Mouse (Mus musculus): Measurements from ENCODE around the gene Col25a1. TPM values are rescaled to one million over a fixed set of nuclear protein-coding genes. Genes with fewer than 3 reads are reported as not detected.
A peak's percentile ranks its signal among the peaks of the same experiment; 100 is the strongest.

Col25a1 gene
- polyA plus RNA-seq, 1 experiment from 2014 or later, result 17.5 TPM

- H3K27ac ChIP-seq, result no peak overlapping the region
Measured at GRCm38 (mm10) chr3:130396636-130397035, 265.3 kb downstream of the Col25a1 start.

GRCm38 (mm10) chr3:130400716-130401559 lies 269.6 kb downstream of the Col25a1 start:
- H3K27me3 ChIP-seq, result no peaks in the 10 kb centered on the region
- H3K4me3 ChIP-seq, result no peak overlapping the region
- 67% methylated on average over 13 of the region's 13 CpGs for WGBS
- H3K9me3 ChIP-seq, result no peaks in the 10 kb centered on the region
- H3K4me1 ChIP-seq, result no peaks in the 10 kb centered on the region
- no peak overlapping the region; the same call in 1 of the 2 replicates for H3K4me2 ChIP-seq
- H3K36me3 ChIP-seq, result no peaks in the 10 kb centered on the region
- no peak overlapping the region for H3K9ac ChIP-seq
- ATAC-seq (ENCODE audit: borderline replicate concordance, extremely low read depth, low FRiP score, low TSS enrichment), result no peak
- 0 out of 2 replicates have a peak overlapping the region, but pooled peaks have one; percentile 16 for H3K27ac ChIP-seq

More at GRCm38 (mm10) chr3:130396636-130397035, 265.3 kb downstream of the Col25a1 start:
- no peak overlapping the region for H3K9ac ChIP-seq
- no peaks in the 10 kb centered on the region for H3K36me3 ChIP-seq
- no peak overlapping the region for H3K4me3 ChIP-seq
- peaks cover 4% of the 10 kb centered on the region; the same call in 1 of the 2 replicates for H3K4me1 ChIP-seq
- H3K9me3 ChIP-seq, result no peaks in the 10 kb centered on the region
- H3K4me2 ChIP-seq, result no peak overlapping the region
- H3K27me3 ChIP-seq, result no peaks in the 10 kb centered on the region
- no peak for ATAC-seq (ENCODE audit: borderline replicate concordance, extremely low read depth, low FRiP score, low TSS enrichment)

- WGBS, result 66% methylated on average over 1 of the region's 1 CpGs
- Histone ChIP-seq H3K4me1 (no peaks in the 10 kb centered on the region), H3K9me3 (no peaks in the 10 kb centered on the region), H3K4me2 (no peak overlapping the region), H3K27ac (0 out of 2 replicates have a peak overlapping the region, but pooled peaks have one; percentile 16), H3K36me3 (no peaks in the 10 kb centered on the region), H3K9ac (no peak overlapping the region), H3K27me3 (no peaks in the 10 kb centered on the region), H3K4me3 (no peak overlapping the region)
- ATAC-seq (ENCODE audit: borderline replicate concordance, extremely low read depth, low FRiP score, low TSS enrichment), result no peak
Measured at GRCm38 (mm10) chr3:130401560-130401852, 270.2 kb downstream of the Col25a1 start.

GRCm38 (mm10) chr3:130404525-130405409 lies 273.5 kb downstream of the Col25a1 start:
- Histone ChIP-seq H3K27ac (no peak overlapping the region), H3K9ac (no peak overlapping the region), H3K4me3 (no peak overlapping the region), H3K4me2 (no peak overlapping the region), H3K27me3 (no peaks in the 10 kb centered on the region), H3K36me3 (no peaks in the 10 kb centered on the region), H3K4me1 (peaks cover 14% of the 10 kb centered on the region; the same call in 1 of the 2 replicates), H3K9me3 (no peaks in the 10 kb centered on the region)
- ATAC-seq (ENCODE audit: borderline replicate concordance, extremely low read depth, low FRiP score, low TSS enrichment), result no peak
- WGBS, result 74% methylated on average over 8 of the region's 8 CpGs

- Histone ChIP-seq H3K4me3 (no peak overlapping the region), H3K36me3 (no peaks in the 10 kb centered on the region), H3K27ac (no peak overlapping the region), H3K4me1 (peaks cover 14% of the 10 kb centered on the region; the same call in 1 of the 2 replicates), H3K9ac (no peak overlapping the region), H3K27me3 (no peaks in the 10 kb centered on the region), H3K4me2 (no peak overlapping the region), H3K9me3 (no peaks in the 10 kb centered on the region)
- 51% methylated on average over 6 of the region's 6 CpGs for WGBS
- ATAC-seq (ENCODE audit: borderline replicate concordance, extremely low read depth, low FRiP score, low TSS enrichment), result peak; percentile 52; the same call in 1 of the 2 replicates
Measured at GRCm38 (mm10) chr3:130407201-130407600, 275.9 kb downstream of the Col25a1 start.

GRCm38 (mm10) chr3:130413239-130413638 lies 281.9 kb downstream of the Col25a1 start:
- Histone ChIP-seq H3K9ac (no peak overlapping the region), H3K27ac (no peak overlapping the region), H3K9me3 (no peaks in the 10 kb centered on the region), H3K4me1 (no peaks in the 10 kb centered on the region), H3K27me3 (no peaks in the 10 kb centered on the region), H3K4me3 (no peak overlapping the region), H3K36me3 (no peaks in the 10 kb centered on the region), H3K4me2 (no peak overlapping the region)
- ATAC-seq (ENCODE audit: borderline replicate concordance, extremely low read depth, low FRiP score, low TSS enrichment), result no peak
- 45% methylated on average over 4 of the region's 4 CpGs for WGBS

GRCm38 (mm10) chr3:130418951-130419350 lies 287.6 kb downstream of the Col25a1 start:
- H3K4me3 ChIP-seq, result no peak overlapping the region
- 65% methylated on average over 9 of the region's 9 CpGs for WGBS
- no peak for ATAC-seq (ENCODE audit: borderline replicate concordance, extremely low read depth, low FRiP score, low TSS enrichment)

GRCm38 (mm10) chr3:130428796-130429195 lies 297.5 kb downstream of the Col25a1 start:
- H3K9ac ChIP-seq, result no peak overlapping the region
- H3K4me3 ChIP-seq, result no peak overlapping the region
- H3K36me3 ChIP-seq, result no peaks in the 10 kb centered on the region
- H3K4me1 ChIP-seq, result no peaks in the 10 kb centered on the region
- no peak for ATAC-seq (ENCODE audit: borderline replicate concordance, extremely low read depth, low FRiP score, low TSS enrichment)
- H3K9me3 ChIP-seq, result no peaks in the 10 kb centered on the region
- WGBS, result 82% methylated on average over 4 of the region's 4 CpGs
- H3K4me2 ChIP-seq, result no peak overlapping the region
- no peak overlapping the region for H3K27ac ChIP-seq
- H3K27me3 ChIP-seq, result no peaks in the 10 kb centered on the region

More at GRCm38 (mm10) chr3:130418951-130419350, 287.6 kb downstream of the Col25a1 start:
- H3K9me3 ChIP-seq, result no peaks in the 10 kb centered on the region
- no peak overlapping the region for H3K4me2 ChIP-seq
- no peak overlapping the region for H3K27ac ChIP-seq
- H3K4me1 ChIP-seq, result no peaks in the 10 kb centered on the region
- no peaks in the 10 kb centered on the region for H3K27me3 ChIP-seq
- no peaks in the 10 kb centered on the region for H3K36me3 ChIP-seq
- no peak overlapping the region for H3K9ac ChIP-seq

GRCm38 (mm10) chr3:130430052-130430451 lies 298.8 kb downstream of the Col25a1 start:
- no peak overlapping the region for H3K9ac ChIP-seq
- H3K4me2 ChIP-seq, result no peak overlapping the region
- no peaks in the 10 kb centered on the region for H3K4me1 ChIP-seq
- no peaks in the 10 kb centered on the region for H3K27me3 ChIP-seq
- 69% methylated on average over 5 of the region's 5 CpGs for WGBS
- H3K36me3 ChIP-seq, result no peaks in the 10 kb centered on the region
- no peaks in the 10 kb centered on the region for H3K9me3 ChIP-seq
- H3K4me3 ChIP-seq, result no peak overlapping the region
- no peak for ATAC-seq (ENCODE audit: borderline replicate concordance, extremely low read depth, low FRiP score, low TSS enrichment)
- no peak overlapping the region for H3K27ac ChIP-seq

GRCm38 (mm10) chr3:130432818-130433217 lies 301.5 kb downstream of the Col25a1 start:
- Histone ChIP-seq H3K4me3 (no peak overlapping the region), H3K9ac (no peak overlapping the region), H3K4me2 (no peak overlapping the region), H3K36me3 (no peaks in the 10 kb centered on the region), H3K27me3 (no peaks in the 10 kb centered on the region), H3K27ac (no peak overlapping the region), H3K9me3 (no peaks in the 10 kb centered on the region), H3K4me1 (no peaks in the 10 kb centered on the region)
- no peak for ATAC-seq (ENCODE audit: borderline replicate concordance, extremely low read depth, low FRiP score, low TSS enrichment)
- WGBS, result 71% methylated on average over 5 of the region's 5 CpGs

- Histone ChIP-seq H3K36me3 (no peaks in the 10 kb centered on the region), H3K27me3 (no peaks in the 10 kb centered on the region), H3K27ac (no peak overlapping the region), H3K4me1 (no peaks in the 10 kb centered on the region), H3K4me3 (no peak overlapping the region), H3K9me3 (no peaks in the 10 kb centered on the region), H3K4me2 (no peak overlapping the region), H3K9ac (no peak overlapping the region)
- no peak for ATAC-seq (ENCODE audit: borderline replicate concordance, extremely low read depth, low FRiP score, low TSS enrichment)
Measured at GRCm38 (mm10) chr3:130436956-130437355, 305.7 kb downstream of the Col25a1 start.

- 86% methylated on average over 6 of the region's 6 CpGs for WGBS
- H3K27me3 ChIP-seq, result no peaks in the 10 kb centered on the region
- H3K36me3 ChIP-seq, result no peaks in the 10 kb centered on the region
- no peak overlapping the region for H3K4me2 ChIP-seq
- H3K4me1 ChIP-seq, result no peaks in the 10 kb centered on the region
- ATAC-seq (ENCODE audit: borderline replicate concordance, extremely low read depth, low FRiP score, low TSS enrichment), result no peak
- no peak overlapping the region for H3K9ac ChIP-seq
- no peak overlapping the region for H3K27ac ChIP-seq
- no peaks in the 10 kb centered on the region for H3K9me3 ChIP-seq
- no peak overlapping the region for H3K4me3 ChIP-seq
Measured at GRCm38 (mm10) chr3:130439767-130440166, 308.5 kb downstream of the Col25a1 start.

All from lung, embryonic 15.5 days (tissue).